ENCODE assay signal across 32 mouse cellular contexts in the genomic region with DNA sequence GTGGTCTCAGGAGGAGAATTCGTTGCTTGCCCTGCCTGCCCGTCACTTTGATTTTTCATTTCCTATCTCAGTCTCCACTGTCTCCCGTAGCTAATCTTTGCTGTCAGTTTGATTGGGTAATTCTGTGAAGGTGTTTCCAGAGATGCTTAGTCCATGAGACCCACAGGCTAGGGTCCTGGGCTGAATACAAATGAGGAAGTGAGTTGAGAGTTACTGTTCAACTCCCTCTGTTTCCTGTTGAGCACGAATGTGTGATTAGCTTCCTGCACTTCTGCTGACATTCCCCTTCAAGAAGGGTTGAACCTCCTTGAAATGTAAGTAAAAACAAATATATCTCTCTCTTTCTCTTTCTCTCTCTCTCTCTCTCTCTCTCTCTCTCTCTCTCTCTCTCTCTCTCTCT. TPM values are rescaled to one million over a fixed set of nuclear protein-coding genes. Genes with fewer than 3 reads are reported as not detected.
DNase-seq lines count a peak whose midpoint lies in the region; ATAC-seq and TF ChIP-seq lines count a peak whose summit lies in the region.
"Had no signal": no experiment of that assay in that cellular context is flagged by ENCODE, and none has a peak within 500 bp of the region (broad histone marks: within the 10 kb centered on the region; RNA-seq: fewer than 3 reads in every experiment).

No protein-coding gene starts in this region.

- TF ChIP-seq POLR2A in MEL (IDR thresholded peaks at IDR 0.05; ENCODE audit: control insufficient read depth in 1 of 2, insufficient read depth in 1 of 2, low read depth in 1 of 2, low read length in 2 of 2, poor library complexity in 1 of 2), result no peak

- H3K79me2 ChIP-seq in MEL (ENCODE audit: control insufficient read depth, insufficient read depth, low read length, poor library complexity) (no peaks in the 10 kb centered on the region), macrophage (ENCODE audit: inconsistent target) (no peaks in the 10 kb centered on the region)

- H3K4me1 ChIP-seq in MEL (ENCODE audit: control insufficient read depth in 1 of 2, insufficient read depth in 2 of 2, low read length in 2 of 2), result no peaks in the 10 kb centered on the region
- no peaks in the 10 kb centered on the region for H3K4me1 ChIP-seq in forebrain, embryonic 13.5 days
- H3K4me1 ChIP-seq: embryonic facial prominence, embryonic 10.5 days; embryonic facial prominence, embryonic 13.5 days; forebrain, embryonic 12.5 days; heart, embryonic 13.5 days; hindbrain, embryonic 12.5 days; intestine, embryonic 15.5 days had no signal

- TF ChIP-seq RAD21 in MEL (IDR thresholded peaks at IDR 0.05; ENCODE audit: low read depth, low read length), result no peak

- peak; percentile 93 for ATAC-seq in common myeloid progenitor, adult 5-6 weeks (replicated peaks; ENCODE audit: low read depth, poor library complexity, severe bottlenecking)
- peak; percentile 96 for ATAC-seq in megakaryocyte progenitor cell, adult 5-6 weeks (replicated peaks; ENCODE audit: poor library complexity)
- ATAC-seq in forebrain, embryonic 13.5 days, result no peak
- ATAC-seq: activated CD4-positive, CD25-positive, alpha-beta regulatory T cell, adult 4 months; forebrain, embryonic 16.5 days; hindbrain, embryonic 16.5 days; intestine, embryonic 15.5 days had no signal

- no peak overlapping the region for H3K9ac ChIP-seq in MEL (ENCODE audit: control insufficient read depth, low read depth, low read length, poor library complexity, severe bottlenecking)
- H3K9ac ChIP-seq in forebrain, embryonic 13.5 days, result no peak overlapping the region
- H3K9ac ChIP-seq: embryonic facial prominence, embryonic 13.5 days; forebrain, embryonic 12.5 days; heart, embryonic 13.5 days; hindbrain, embryonic 12.5 days; intestine, embryonic 15.5 days had no signal

- no peaks in the 10 kb centered on the region; a peak in 1 of 4 replicates for H3K27me3 ChIP-seq in MEL (ENCODE audit: control insufficient read depth in 1 of 2, insufficient read depth in 2 of 2, low read length in 2 of 2)
- H3K27me3 ChIP-seq in forebrain, embryonic 13.5 days, result no peaks in the 10 kb centered on the region
- H3K27me3 ChIP-seq: embryonic facial prominence, embryonic 13.5 days; forebrain, embryonic 12.5 days; heart, embryonic 13.5 days; hindbrain, embryonic 12.5 days; intestine, embryonic 15.5 days had no signal

- no peaks in the 10 kb centered on the region for H3K36me3 ChIP-seq in MEL (ENCODE audit: control insufficient read depth in 1 of 2, insufficient read depth in 2 of 2, low read length in 2 of 2)
- H3K36me3 ChIP-seq in macrophage (ENCODE audit: inconsistent target), result no peaks in the 10 kb centered on the region
- no peaks in the 10 kb centered on the region for H3K36me3 ChIP-seq in forebrain, embryonic 13.5 days (ENCODE audit: poor library complexity, severe bottlenecking)
- H3K36me3 ChIP-seq: embryonic facial prominence, embryonic 10.5 days; embryonic facial prominence, embryonic 13.5 days; forebrain, embryonic 12.5 days; G1E; heart, embryonic 13.5 days; hindbrain, embryonic 12.5 days; intestine, embryonic 15.5 days had no signal

- H3K27ac ChIP-seq in MEL (ENCODE audit: control insufficient read depth, low read depth, low read length) (no peak overlapping the region), macrophage (peak overlapping the region; percentile 76)
- no peak overlapping the region for H3K27ac ChIP-seq in forebrain, embryonic 13.5 days
- H3K27ac ChIP-seq: embryonic facial prominence, embryonic 10.5 days; embryonic facial prominence, embryonic 13.5 days; forebrain, embryonic 12.5 days; gastrocnemius, adult 2 months; heart, embryonic 13.5 days; hindbrain, embryonic 12.5 days; intestine, embryonic 15.5 days had no signal

- H3K9me3 ChIP-seq in MEL (replicated peaks; ENCODE audit: insufficient read depth, low read length), result no peaks in the 10 kb centered on the region
- no peaks in the 10 kb centered on the region for H3K9me3 ChIP-seq in forebrain, embryonic 13.5 days (replicated peaks)
- H3K9me3 ChIP-seq: embryonic facial prominence, embryonic 10.5 days; forebrain, embryonic 12.5 days; G1E; heart, embryonic 13.5 days; hindbrain, embryonic 12.5 days; intestine, embryonic 15.5 days had no signal

- 30% methylated on average over 3 of the region's 4 CpGs for WGBS in macrophage (ENCODE audit: missing documents)
- WGBS in forebrain, embryonic 13.5 days, result 77% methylated on average over 4 of the region's 4 CpGs

- peak; percentile 25 for DNase-seq in MEL (ENCODE audit: low read depth, low spot score)
- DNase-seq in right cerebral cortex, postnatal 25 days, result no peak
- no peak for DNase-seq in frontal cortex, adult 2 months (ENCODE audit: extremely low spot score in 1 of 2, low spot score in 1 of 2)
- no peak for DNase-seq in ovary, postnatal 14 days (ENCODE audit: low spot score)
- DNase-seq: adrenal gland, postnatal 10 days; adrenal gland, postnatal 36 days; cerebellum, adult 11 months; cerebellum, adult 2 months; cerebellum, adult 9-11 months; cerebellum, postnatal 25 days; embryo, embryonic 11 days; gastrocnemius, adult 2 months; gastrocnemius, postnatal 14 days; heart, adult 18-20 months; heart, postnatal 14 days; heart, postnatal 4 days had no signal

- H3K4me3 ChIP-seq in MEL (ENCODE audit: control insufficient read depth in 1 of 2, insufficient read depth in 1 of 2, low read depth in 2 of 2, low read length in 2 of 2), result no peak overlapping the region
- no peak overlapping the region; the same call in 1 of the 2 replicates for H3K4me3 ChIP-seq in macrophage (ENCODE audit: inconsistent target)
- H3K4me3 ChIP-seq in forebrain, embryonic 13.5 days, result no peak overlapping the region
- H3K4me3 ChIP-seq: embryonic facial prominence, embryonic 10.5 days; embryonic facial prominence, embryonic 13.5 days; erythroblast, embryonic 14.5 days; forebrain, embryonic 12.5 days; gastrocnemius, adult 2 months; heart, embryonic 13.5 days; hindbrain, embryonic 12.5 days; intestine, embryonic 15.5 days had no signal

- no peak overlapping the region for H3K4me2 ChIP-seq in forebrain, embryonic 13.5 days
- H3K4me2 ChIP-seq: embryonic facial prominence, embryonic 13.5 days; forebrain, embryonic 12.5 days; heart, embryonic 13.5 days; hindbrain, embryonic 12.5 days; intestine, embryonic 15.5 days had no signal

- TF ChIP-seq EP300 in MEL (IDR thresholded peaks at IDR 0.05; ENCODE audit: low read depth in 1 of 2, low read length in 2 of 2), result no peak

- TF ChIP-seq CTCF in MEL (IDR thresholded peaks at IDR 0.05 in 2 of 3, conservative IDR thresholded peaks at IDR 0.05 in 1 of 3; ENCODE audit: control insufficient read depth in 1 of 3, insufficient read depth in 1 of 3, low read depth in 2 of 3, low read length in 3 of 3, poor library complexity in 1 of 3, severe bottlenecking in 1 of 3), result no peak

TF ChIP-seq in MEL, 35 proteins besides CTCF, POLR2A, EP300 and RAD21 (continues in another document):
- no peak for TF ChIP-seq ELF1 (IDR thresholded peaks at IDR 0.05; ENCODE audit: low read depth, low read length)
- no peak for TF ChIP-seq GABPA (IDR thresholded peaks at IDR 0.05; ENCODE audit: low read depth, low read length)
- TF ChIP-seq TBP (IDR thresholded peaks at IDR 0.05; ENCODE audit: low read depth, low read length), result no peak

RNA-seq across cellular contexts. Expression of a gene that starts 36.4 kb away (rescaled TPM):
- 5.2 TPM in 2 replicates for total RNA-seq in MEL (2012; rRNA removed)
- 1 to 10 TPM in 1 of 2 experiments, not detected in 1; 8.1 TPM for polyA plus RNA-seq in MEL (2012; ENCODE audit: insufficient read depth in 1 of 2, insufficient read length in 2 of 2, low read depth in 1 of 2, low replicate concordance in 2 of 2, missing spikeins in 1 of 2)
- total RNA-seq in common myeloid progenitor, adult 5-6 weeks (2017), result 50.9 and 71.5 TPM in 2 replicates
- 100 to 1,000 TPM in 20 of 26 experiments, 10 to 100 TPM in 6; 49.0 to 419 (median 192) TPM for total RNA-seq in macrophage (2018; cell fraction: chromatin; rRNA removed)
- total RNA-seq in macrophage (2018; cell fraction: cytosol; rRNA removed), result 100 to 1,000 TPM in 25 of 26 experiments, 10 to 100 TPM in 1; 83.8 to 308 (median 169) TPM
- 100 to 1,000 TPM in 25 of 26 experiments, 10 to 100 TPM in 1; 86.5 to 468 (median 181) TPM for total RNA-seq in macrophage (2018; cell fraction: nucleus; rRNA removed)
- polyA plus RNA-seq in macrophage (2018), result 147 to 181 TPM (median 163 TPM) in 3 replicates
- 41.4 and 52.2 TPM in 2 replicates for total RNA-seq in megakaryocyte progenitor cell, adult 5-6 weeks (2015)
- 46.4 and 58.3 TPM in 2 replicates for total RNA-seq in megakaryocyte progenitor cell, adult 5-6 weeks (2017)
- 38.1 and 41.9 TPM in 2 replicates for polyA plus RNA-seq in forebrain, embryonic 13.5 days (2015; fragmentation: Nextera tagmentation; extraction: Ambion mirVana)
- 18.4 and 21.6 TPM in 2 replicates for polyA plus RNA-seq in frontal cortex, adult 2 months (2012; rRNA removed)

RNA-seq across cellular contexts. Expression of a gene that starts 45.5 kb away (rescaled TPM):
- not detected in 2 replicates for total RNA-seq in MEL (2012; rRNA removed)
- not detected for polyA plus RNA-seq in MEL (2012; ENCODE audit: insufficient read depth in 1 of 2, insufficient read length in 2 of 2, low read depth in 1 of 2, low replicate concordance in 2 of 2, missing spikeins in 1 of 2)
- not detected in 2 replicates for total RNA-seq in common myeloid progenitor, adult 5-6 weeks (2017)
- total RNA-seq in macrophage (2018; cell fraction: chromatin; rRNA removed), result under 1 TPM in 9 of 26 experiments, not detected in 17; 0.25 to 0.87 (median 0.36) TPM
- total RNA-seq in macrophage (2018; cell fraction: cytosol; rRNA removed), result under 1 TPM in 22 of 26 experiments, not detected in 4; 0.04 to 0.99 (median 0.17) TPM
- 1 to 10 TPM in 1 of 26 experiments, under 1 TPM in 13, not detected in 12; 0.18 to 1.3 (median 0.31) TPM for total RNA-seq in macrophage (2018; cell fraction: nucleus; rRNA removed)
- polyA plus RNA-seq in macrophage (2018), result 0.11 to 1.2 TPM (median 0.14 TPM) in 3 replicates
- not detected in 2 replicates for total RNA-seq in megakaryocyte progenitor cell, adult 5-6 weeks (2015)
- 0.44 TPM in 1 of 2 replicates, not detected in the other for total RNA-seq in megakaryocyte progenitor cell, adult 5-6 weeks (2017)
- 38.5 and 43.7 TPM in 2 replicates for polyA plus RNA-seq in forebrain, embryonic 13.5 days (2015; fragmentation: Nextera tagmentation; extraction: Ambion mirVana)
- 9.4 and 11.2 TPM in 2 replicates for polyA plus RNA-seq in frontal cortex, adult 2 months (2012; rRNA removed)
- total RNA-seq: G1E had no signal
- polyA plus RNA-seq: erythroblast, embryonic 14.5 days; G1E had no signal

RNA-seq across cellular contexts. Expression of a gene that starts 58.3 kb away (rescaled TPM):
- not detected in 2 replicates for total RNA-seq in MEL (2012; rRNA removed)
- polyA plus RNA-seq in MEL (2012; ENCODE audit: insufficient read depth in 1 of 2, insufficient read length in 2 of 2, low read depth in 1 of 2, low replicate concordance in 2 of 2, missing spikeins in 1 of 2) (not detected), macrophage (2018) (1.6 to 4.4 TPM (median 2.3 TPM) in 3 replicates)
- total RNA-seq in common myeloid progenitor, adult 5-6 weeks (2017), result not detected in 2 replicates
- 1 to 10 TPM in 12 of 26 experiments, under 1 TPM in 11, not detected in 3; 0.37 to 2.4 (median 1.3) TPM for total RNA-seq in macrophage (2018; cell fraction: chromatin; rRNA removed)
- total RNA-seq in macrophage (2018; cell fraction: cytosol; rRNA removed), result 1 to 10 TPM; 1.2 to 4.2 (median 1.8) TPM
- 1 to 10 TPM in 17 of 26 experiments, under 1 TPM in 8, not detected in 1; 0.47 to 4.2 (median 1.7) TPM for total RNA-seq in macrophage (2018; cell fraction: nucleus; rRNA removed)
- 0.59 TPM in 1 of 2 replicates, not detected in the other for total RNA-seq in megakaryocyte progenitor cell, adult 5-6 weeks (2015)
- total RNA-seq in megakaryocyte progenitor cell, adult 5-6 weeks (2017), result 0.42 TPM in 1 of 2 replicates, not detected in the other
- 0.05 and 0.19 TPM in 2 replicates for polyA plus RNA-seq in forebrain, embryonic 13.5 days (2015; fragmentation: Nextera tagmentation; extraction: Ambion mirVana)
- 3.7 and 4.1 TPM in 2 replicates for polyA plus RNA-seq in frontal cortex, adult 2 months (2012; rRNA removed)
- total RNA-seq: gastrocnemius, postnatal 14 days; heart, adult 18-20 months; heart, postnatal 14 days; heart, postnatal 4 days had no signal
- polyA plus RNA-seq: activated CD4-positive, CD25-positive, alpha-beta regulatory T cell, adult 4 months; erythroblast, embryonic 14.5 days; G1E; heart, embryonic 13.5 days; heart, embryonic 16.5 days; intestine, embryonic 15.5 days had no signal
